Mouse (Mus musculus): ENCODE data around the gene Psip1.
"Not testable (repeated sequence)": the region's sequence is repeated elsewhere in the genome, so short reads cannot be mapped to it uniquely, and the experiment has no call there.

Psip1 gene

DNA sequence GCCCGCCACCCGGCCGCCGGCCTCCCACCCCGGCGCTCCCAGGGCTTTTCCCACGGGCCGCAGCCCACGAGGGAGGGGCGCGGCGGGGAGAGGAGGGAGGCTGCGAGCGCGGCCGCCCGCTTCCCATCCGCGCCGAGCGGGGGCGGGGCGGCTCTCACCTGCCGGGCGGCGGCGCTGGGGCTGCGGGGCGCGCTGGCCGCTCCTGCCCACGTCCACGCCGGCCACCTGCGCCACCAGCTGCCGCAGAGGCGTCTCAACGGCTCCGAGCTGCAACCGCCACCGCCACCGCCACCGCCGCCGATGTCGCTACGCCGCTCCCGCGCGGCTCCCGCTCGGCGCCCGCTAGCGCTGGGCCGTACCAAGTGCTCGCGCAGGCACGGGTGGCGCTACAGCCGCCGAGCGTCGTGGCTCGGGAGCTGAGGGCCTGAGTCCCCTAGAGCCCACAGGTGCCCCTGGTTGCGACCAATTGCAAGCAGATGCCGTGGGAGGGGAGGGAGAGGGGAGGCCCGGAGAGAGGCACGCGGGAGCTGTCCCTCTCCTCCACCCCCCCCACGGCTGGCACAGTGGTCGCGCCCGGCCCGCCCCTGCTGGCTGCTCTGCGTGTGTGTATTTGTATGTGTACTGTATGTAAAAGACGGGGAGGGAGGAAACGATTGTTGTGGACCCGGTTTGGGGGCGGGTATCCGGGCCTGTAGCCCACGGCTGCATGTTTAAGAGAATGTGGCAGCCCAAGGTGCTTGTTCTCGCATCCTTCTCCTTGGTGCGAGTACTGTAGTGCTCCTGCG lies at the start of gene Psip1:
Gene Psip1 (minus strand): TSS at position 343 of the 785 bp plus-strand sequence.
- DNase-seq (ENCODE audit: low spot score in 2 of 2), result peak; percentile 88 to 89

DNA sequence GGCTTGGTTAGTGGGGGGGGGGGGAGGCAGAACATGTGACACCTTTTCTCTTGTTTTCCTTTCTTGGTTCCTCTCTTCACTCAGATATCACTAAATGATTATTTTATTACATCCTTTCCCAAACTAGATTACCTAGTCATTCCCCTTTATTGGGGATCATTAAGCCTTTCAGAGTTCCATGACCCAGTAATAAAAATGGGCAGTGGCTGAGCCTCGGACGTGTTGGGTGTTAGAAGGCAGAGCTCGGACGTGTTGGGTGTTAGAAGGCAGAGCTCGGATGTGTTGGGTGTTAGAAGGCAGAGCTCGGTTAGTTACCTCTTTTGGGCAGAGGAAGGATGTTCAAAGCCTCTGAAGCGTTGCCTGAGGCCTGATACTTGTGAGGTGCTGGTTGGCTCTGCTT lies 47.8 kb upstream of the Psip1 start:
- DNase-seq (ENCODE audit: low spot score in 2 of 2), result no peak

DNA sequence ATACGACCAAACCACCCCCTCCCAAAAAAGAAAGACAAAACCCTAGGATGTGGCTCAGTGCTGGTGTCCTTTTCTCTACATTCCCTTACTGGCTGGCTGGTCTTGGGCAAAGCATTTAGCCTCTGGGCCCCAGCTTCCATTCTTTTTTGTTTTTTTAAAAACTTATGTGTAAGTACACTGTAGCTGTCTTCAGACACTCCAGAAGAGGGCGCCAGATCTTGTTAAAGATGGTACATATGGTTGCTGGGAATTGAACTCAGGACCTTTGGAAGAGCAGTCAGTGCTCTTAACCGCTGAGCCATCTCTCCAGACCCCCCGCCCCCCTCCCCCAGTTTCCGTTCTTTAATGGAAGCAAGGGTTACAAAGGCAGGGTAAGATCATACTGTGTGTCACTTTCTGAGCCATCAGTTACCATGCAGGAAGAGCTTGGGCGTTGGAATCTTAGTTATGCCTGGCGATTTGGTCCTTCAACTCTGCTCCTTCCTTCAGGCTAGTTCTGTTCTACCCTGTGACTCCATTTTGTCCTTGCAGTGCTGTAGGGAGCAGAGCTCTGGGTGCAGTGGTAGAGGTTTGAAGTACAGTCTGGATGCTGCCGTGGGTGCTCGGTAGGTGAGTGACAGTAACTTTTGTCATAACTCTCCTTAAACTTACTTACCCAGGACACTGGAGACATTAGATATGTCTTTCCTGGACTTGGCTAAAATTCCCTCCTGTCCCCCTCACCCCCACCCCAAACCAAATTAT lies 47.1 kb upstream of the Psip1 start:
- no peak for DNase-seq (ENCODE audit: low spot score in 2 of 2)

DNA sequence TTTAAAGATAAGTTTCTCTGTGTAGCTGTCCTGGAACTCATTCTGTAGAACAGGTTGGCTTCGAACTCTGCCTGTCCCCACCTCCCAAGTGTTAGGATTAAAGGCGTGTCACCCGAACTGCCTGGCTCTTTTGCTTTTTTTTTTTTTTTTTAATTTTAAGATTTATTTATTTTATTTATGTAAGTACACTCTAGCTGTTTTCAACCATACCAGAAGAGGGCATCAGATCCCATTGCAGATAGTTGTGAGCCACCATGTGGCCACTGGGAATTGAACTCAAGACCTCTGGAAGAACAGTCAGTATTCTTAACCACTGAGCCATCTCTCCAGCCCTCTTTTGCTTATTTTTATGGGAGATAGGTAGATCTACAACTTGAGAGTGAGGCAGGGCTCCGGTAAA lies 43.8 kb upstream of the Psip1 start:
- not testable (repeated sequence) for DNase-seq (ENCODE audit: low spot score in 2 of 2)

DNA sequence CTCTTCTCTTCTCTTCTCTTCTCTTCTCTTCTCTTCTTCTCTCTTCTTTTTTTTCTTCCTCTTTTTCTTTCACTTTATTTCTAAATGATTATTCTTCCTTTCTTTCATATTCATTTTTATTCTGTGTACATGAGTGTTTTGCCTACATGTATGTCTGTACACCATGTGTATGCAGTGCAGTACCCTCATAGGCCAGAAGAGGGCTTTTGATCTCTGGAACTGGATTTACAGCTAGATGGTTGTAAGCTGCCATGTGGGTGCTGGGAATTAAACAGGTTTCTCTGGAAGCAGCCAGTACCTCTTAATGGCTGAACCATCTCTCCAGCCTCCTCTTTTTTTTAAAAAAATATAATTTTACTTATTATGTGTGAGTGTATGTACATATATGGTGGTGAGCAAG lies 41.7 kb upstream of the Psip1 start:
- no peak for DNase-seq (ENCODE audit: low spot score in 2 of 2)

DNA sequence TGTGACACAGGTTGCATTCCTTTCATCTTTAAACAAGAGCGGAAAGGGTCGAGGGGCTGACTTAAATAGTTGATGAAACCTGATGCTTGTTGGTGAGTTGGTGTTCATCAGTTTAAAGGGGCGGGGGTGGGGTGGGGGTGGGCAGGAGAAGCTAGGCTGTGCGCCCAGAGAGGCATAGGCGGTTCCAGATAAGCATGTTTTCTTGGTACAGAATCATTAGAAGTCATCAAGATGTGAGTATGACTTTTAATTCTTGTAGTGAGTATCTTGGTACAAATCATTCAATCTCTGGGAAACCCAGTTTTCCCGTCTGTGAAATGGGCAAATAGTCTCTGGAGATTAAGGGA lies 40.7 kb upstream of the Psip1 start:
- no peak for DNase-seq (ENCODE audit: low spot score in 2 of 2)

DNA sequence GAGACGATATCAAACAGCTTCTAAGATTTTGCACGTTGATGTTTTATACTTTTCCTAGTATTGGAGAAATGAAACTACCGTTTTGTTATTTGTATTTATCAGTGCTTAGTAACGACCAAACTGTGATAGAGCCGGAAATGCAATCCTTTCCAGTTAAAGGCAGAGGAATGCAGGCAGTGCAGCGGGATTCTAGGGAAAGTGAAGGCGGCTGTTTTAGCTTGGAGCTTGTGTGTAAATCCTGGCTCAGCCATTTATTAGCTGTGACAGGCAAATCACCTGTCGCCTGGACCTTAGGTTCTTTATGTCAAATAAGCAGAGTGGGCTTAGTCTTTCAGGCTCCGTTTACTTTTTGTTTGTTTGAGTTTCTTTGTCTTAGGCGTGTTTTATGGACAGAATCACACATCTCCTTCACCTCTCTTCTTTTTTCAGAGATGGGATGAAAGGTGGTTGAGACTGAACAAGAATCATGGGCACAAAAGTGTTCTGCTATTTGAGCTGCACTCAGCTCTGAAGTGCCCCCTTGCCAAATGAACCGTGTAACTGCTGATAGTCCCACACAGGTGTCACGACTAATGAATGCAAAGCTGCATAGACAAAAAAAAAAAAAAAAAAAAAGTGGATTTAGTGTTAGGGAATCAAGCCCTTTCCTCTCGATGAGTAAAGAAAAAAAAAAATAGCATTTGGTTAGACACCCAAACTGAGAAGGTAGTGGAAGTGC lies 40.2 kb upstream of the Psip1 start:
- DNase-seq (ENCODE audit: low spot score in 2 of 2), result no peak

DNA sequence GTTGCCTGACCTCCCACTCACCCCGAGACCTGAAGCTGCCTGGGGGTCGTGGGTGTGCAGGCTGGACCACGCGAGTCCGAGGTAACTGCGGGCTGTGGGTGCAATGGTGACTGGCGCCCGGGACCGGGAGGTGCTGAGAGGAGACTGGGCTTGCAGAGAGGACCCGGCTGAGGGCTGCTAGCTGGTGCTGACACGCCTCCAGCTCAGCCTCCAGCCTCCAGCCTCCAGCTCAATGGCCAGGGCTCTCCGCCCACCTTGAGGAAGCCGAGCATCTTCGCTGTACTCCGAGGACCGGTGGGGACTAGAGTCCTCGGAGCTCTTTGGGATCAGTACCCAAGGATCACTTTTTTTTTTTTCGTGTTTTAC lies 39.4 kb upstream of the Psip1 start:
- DNase-seq (ENCODE audit: low spot score in 2 of 2), result peak in 1 of 2 experiments; percentile 47

DNA sequence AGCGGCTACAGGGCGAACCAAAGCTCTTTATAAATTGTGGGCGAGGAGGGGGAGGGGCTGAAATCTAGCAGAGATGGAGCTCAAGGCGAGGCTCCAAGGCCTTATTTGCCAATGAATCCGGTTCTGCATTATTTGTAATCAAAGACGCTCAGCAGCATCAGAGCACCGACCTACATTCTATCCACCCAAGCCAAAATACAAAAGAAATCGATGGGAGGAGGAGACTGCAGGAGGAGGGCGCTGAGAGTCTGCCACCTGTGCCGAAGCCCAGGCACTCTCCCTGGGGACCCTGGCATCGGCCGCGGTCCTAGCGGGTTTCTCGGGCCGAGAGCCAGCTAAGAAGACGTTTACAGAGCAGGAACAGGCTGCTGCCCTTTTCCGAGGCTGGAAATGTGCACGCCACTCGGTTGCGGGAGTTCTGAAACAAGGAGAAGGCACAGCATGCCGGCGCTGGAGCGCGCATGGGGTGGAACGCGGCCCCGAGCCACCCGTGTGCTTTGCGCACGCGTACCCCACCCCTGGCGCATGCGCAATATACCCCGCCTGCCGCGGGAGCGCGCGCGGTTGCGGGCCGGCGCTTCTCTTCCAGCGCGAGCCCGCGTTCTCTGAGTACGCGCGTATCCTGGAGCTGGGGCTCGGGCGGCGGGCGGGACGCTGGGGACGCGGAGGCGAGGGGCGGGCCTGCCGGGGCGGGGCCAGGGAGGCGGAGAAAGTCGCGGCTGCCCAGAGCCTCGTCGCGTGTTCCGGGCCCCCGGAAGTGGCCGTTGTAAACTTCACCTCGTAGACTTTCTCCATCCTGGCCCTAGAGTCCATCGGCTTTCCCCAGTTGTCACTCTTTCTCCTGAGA lies 38.8 kb upstream of the Psip1 start, which contains the start of gene Ccdc171:
Gene Ccdc171 (plus strand): TSS at position 703 of the 847 bp plus-strand sequence.
- DNase-seq (ENCODE audit: low spot score in 2 of 2), result peak; percentile 89 to 91

DNA sequence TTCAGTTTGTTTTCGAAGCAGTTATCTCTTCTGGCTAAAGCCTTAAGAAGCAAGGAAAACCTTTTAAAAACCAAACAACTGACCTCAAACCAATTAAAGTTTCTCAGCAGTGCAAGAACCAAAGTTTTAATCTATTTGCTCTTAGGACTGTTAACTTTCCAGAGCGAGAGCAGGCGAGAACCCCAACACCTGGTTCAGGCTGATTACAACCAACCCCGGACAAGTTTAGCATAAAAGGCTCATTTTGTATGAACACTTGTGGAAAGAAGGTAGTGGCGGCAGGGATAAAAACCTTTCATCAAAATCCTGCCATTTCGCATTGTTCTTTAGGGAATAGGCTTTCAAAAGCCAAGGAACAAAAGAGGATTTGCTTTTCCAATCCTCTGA lies 38.2 kb upstream of the Psip1 start:
- DNase-seq (ENCODE audit: low spot score in 2 of 2), result no peak

DNA sequence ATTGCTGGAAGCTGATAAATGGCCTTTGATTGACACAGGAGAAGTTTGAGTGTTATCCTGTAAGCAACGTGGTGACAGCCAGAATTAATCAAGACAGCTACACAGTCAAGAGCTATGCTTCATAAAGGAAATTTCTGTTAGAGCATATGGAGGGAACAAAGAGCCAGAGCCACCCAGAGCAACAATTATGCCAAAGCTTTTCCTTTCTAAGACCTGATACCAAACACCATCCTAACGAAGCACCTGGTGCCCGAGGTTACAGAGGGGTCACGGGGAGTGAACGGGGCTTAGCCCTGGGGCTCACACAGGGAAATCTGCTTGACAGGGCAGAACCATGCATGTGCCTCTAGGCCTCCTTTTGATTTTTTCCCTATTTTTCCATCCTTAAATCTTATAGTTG lies 35.8 kb upstream of the Psip1 start:
- no peak for DNase-seq (ENCODE audit: low spot score in 2 of 2)

DNA sequence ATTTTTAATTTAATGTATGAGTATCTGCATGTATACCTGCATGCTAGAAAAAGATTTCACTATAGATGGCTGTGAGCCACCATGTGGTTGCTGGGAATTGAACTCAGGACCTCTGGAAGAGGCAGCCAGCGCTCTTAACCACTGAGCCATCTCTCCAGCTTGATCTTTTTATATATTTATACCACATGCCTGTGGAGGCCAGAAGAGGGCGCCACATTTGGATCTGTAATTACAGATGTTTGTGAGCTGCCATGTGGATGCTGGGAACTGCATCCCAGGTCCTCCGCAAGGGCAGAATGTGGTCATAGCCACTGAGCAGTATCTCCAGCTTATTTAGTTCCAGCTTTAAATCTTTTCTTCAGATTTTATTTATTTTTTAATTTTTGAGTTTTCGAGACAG lies 34.0 kb upstream of the Psip1 start:
- no peak for DNase-seq (ENCODE audit: low spot score in 2 of 2)

DNA sequence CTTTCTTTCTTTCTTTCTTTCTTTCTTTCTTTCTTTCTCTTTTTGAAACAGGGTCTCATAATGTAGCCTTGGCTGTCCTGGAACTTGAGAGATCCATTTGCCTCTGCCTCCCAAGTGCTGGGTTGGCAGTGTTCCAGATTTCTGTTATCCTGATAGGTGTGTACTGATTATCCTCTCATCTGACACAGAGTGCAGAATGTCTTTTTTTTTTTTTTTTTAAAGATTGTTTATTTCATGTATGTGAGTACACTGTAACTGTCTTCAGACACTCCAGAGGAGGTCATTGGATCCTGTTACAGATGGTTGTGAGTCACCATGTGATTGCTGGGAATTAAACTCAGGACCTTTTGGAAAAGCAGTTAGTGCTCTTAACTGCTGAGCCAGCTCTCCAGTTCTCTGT lies 33.5 kb upstream of the Psip1 start:
- no peak for DNase-seq (ENCODE audit: low spot score in 2 of 2)

DNA sequence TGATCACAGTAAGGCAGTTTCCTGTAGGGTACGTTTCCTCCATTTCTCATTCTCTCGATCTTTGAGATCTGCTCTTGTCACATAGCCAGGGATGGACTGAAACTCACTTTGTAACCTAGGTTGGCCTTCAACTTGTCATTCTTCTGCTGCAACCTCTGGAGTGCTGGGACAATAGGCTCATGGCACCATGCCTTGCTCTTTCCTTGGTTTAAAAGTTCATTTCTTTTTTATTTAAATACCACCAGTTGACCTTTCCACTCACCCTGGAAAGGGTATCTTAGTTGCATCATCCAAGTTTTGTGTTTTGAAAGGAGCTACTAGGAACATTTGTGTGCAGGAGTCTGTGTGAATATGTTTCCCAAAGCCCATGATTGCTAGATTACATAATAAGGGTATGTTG lies 32.9 kb upstream of the Psip1 start:
- no peak for DNase-seq (ENCODE audit: low spot score in 2 of 2)

DNA sequence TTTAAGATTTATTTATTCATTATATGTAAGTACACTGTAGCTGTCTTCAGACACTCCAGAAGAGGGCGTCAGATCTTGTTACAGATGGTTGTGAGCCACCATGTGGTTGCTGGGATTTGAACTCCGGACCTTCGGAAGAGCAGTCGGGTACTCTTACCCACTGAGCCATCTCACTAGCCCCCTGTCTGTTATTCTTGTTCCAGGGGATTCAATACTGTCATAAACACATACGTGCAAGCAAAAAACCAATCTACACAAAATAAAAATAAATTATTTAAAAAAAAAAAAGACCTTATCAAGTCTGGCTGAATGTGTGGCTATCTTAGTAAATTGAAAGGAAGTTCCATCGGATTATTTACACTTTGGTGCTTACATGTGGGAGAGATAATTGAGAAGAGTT lies 29.9 kb upstream of the Psip1 start:
- DNase-seq (ENCODE audit: low spot score in 2 of 2), result not testable (repeated sequence)

DNA sequence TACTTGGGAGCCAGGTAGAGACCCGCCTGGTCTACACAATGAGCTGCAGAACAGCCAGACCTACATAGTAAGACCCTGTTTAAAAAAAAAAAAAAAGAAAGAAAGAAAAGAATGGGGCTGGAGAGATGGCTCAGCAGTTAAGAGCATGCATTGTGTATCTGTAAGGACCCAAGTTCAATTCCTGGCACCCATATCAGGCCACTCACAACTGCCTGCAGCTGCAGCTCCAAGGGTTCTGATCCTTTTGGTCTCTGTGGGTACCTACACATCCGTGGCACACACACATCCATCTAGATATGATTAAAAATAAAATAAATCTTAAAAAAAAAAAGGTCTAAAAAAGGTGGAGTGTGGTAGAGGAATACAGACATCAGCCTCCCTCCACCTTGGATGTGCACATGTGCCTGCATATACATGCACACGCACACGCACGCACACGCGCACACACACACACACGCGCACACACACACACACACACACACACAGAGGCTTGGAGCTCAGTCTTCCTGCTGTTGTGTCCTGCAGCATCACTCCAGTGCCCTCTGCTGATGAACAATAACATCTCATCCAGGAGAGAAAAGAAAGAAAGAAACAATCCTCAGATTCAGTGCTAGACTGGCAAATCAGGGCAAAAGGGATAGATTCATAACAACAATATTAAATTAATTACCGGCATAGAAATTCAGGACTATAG lies 28.9 kb upstream of the Psip1 start:
- peak in 1 of 2 experiments; percentile 19 for DNase-seq (ENCODE audit: low spot score in 2 of 2)

DNA sequence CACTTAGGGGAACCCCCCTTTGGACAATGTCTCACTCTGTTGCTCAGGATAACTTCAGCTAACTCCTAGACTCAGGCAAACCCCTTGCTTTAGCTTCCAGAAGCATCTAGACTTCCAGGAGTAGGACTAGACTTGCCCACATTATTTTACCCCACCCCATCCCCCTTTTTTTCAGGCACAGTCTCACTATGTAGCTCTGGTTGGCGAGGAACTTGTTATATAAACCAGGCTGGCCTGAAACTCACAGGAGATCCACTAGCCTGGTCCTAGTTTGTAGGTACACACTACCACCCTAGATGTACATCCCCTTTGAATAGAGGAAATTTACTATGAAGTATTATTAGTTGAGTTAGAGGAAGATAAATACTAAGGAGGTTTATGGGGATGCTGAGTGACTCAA lies 27.9 kb upstream of the Psip1 start:
- DNase-seq (ENCODE audit: low spot score in 2 of 2), result no peak

DNA sequence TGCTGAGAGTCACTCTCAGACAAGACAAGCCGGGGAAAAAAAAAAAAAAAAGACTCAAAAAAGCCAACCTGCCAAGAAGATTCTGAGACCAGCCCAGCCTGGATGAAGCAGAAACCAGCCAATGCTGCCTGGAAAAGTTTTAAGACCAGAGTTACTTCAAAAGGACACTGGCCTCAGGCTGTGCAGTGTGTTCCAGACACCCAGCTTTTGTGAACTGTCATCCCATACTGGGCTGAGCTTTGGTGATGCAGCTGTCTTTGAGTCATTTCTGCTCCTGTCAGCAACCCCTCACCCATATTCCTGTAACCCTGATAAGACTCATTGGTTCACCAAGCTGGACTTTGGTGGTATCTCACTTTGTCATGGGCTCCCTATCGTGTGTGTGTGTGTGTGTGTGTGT lies 26.4 kb upstream of the Psip1 start:
- DNase-seq (ENCODE audit: low spot score in 2 of 2), result no peak

DNA sequence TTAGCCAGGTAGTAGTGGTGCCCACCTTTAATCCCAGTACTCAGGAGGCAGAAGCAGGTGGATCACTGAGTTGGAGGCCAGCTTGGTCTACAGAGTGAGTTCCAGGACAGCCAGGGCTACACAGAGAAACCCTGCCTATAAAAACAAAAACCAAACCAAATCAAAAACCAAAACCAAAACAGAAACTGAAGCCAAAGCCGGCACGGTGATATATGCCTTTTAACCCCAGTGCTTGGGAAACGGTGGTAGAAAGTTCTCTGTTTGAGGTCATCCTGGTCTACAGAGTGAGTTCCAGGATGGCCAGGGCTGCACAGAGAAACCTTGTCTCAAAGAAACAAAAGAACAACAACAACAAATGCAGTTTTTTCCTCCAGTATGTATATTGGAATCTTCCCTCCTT lies 26.0 kb upstream of the Psip1 start:
- DNase-seq (ENCODE audit: low spot score in 2 of 2), result no peak

DNA sequence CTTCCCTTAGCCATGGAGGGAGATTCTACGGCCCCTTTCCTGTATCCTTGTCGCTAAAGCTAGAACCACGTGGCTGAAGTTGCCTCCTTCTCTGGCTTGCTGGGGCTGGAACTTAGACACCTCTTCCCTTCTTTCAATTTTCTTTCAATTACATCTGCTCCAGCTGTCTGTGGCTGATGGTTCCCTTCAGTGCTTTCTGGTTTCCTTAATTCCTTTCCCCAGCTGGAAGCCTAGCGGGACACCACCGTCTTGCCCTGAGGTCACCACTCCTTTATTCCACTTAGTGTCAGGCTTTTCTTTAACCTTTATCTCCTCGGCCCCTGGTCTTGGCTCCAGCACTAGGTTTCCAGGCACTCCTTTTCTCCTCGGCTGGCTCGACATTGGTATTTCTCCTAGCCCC lies 24.8 kb upstream of the Psip1 start:
- DNase-seq (ENCODE audit: low spot score in 2 of 2), result no peak

DNA sequence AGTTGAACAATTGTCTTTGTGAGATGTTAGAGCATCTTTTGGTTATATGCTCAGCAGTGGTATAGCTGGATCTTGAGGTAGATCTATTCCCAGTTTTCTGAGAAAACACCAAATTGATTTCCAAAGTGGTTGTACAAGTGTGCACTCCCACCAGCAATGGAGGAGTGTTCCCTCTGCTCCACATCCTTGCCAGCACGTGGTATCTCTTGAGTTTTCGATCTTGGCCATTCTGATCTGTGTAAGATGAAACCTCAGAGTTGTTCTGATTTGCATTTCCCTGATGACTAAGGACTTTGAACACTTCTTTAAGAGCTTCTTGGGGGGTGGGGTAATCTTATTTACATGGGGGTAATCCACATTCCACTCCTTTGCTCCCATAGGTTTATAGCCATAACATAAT lies 23.3 kb upstream of the Psip1 start:
- DNase-seq (ENCODE audit: low spot score in 2 of 2), result no peak
